30 mouse cellular contexts compared by ENCODE assay signal in the genomic region with DNA sequence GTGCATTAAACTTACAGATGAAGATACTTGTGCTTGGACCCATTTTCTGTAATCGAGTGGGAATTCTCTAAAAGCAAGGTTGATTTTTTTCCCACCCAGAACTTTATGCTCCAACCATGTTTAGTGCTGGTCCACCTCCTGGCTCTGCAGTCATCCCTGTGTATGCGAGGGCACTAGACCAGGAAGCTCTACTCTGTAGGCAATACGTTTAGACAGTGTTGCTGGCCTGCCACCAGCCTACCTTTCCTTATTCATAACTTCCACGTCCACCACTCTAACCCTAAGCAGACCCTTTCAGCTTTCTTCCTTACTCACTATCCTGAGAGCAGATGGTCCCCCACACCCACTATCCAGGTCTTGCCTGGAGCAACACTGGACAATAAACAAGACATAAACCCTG.
DNase-seq lines count a peak whose midpoint lies in the region; ATAC-seq and TF ChIP-seq lines count a peak whose summit lies in the region.
"Had no signal": no experiment of that assay in that cellular context is flagged by ENCODE, and none has a peak within 500 bp of the region (broad histone marks: within the 10 kb centered on the region; RNA-seq: fewer than 3 reads in every experiment).

No protein-coding gene starts in this region.

- 91% methylated on average over 4 of the region's 4 CpGs for WGBS in hindbrain, embryonic 10.5 days
- 95% methylated on average over 4 of the region's 4 CpGs for WGBS in hindbrain, embryonic 13.5 days
- WGBS in midbrain, embryonic 12.5 days, result 89% methylated on average over 4 of the region's 4 CpGs
- 92% methylated on average over 4 of the region's 4 CpGs for WGBS in midbrain, postnatal 0 days
- 90% methylated on average over 4 of the region's 4 CpGs for WGBS in embryonic facial prominence, embryonic 15.5 days
- WGBS in hindbrain, postnatal 0 days, result 86% methylated on average over 4 of the region's 4 CpGs

- peaks cover 4% of the 10 kb centered on the region; the same call in 1 of the 2 replicates for H3K4me1 ChIP-seq in hindbrain, embryonic 10.5 days (replicated peaks)
- no peaks in the 10 kb centered on the region for H3K4me1 ChIP-seq in hindbrain, embryonic 13.5 days (replicated peaks)
- no peaks in the 10 kb centered on the region for H3K4me1 ChIP-seq in midbrain, embryonic 12.5 days
- H3K4me1 ChIP-seq in midbrain, postnatal 0 days (ENCODE audit: insufficient read depth, low read length), result no peaks in the 10 kb centered on the region
- H3K4me1 ChIP-seq in embryonic facial prominence, embryonic 15.5 days, result no peaks in the 10 kb centered on the region; the same call in 1 of the 2 replicates
- no peaks in the 10 kb centered on the region for H3K4me1 ChIP-seq in hindbrain, postnatal 0 days (ENCODE audit: insufficient read depth, low read length)
- H3K4me1 ChIP-seq: heart, embryonic 12.5 days; liver, embryonic 13.5 days; neural tube, embryonic 12.5 days had no signal

- no peaks in the 10 kb centered on the region for H3K9me3 ChIP-seq in hindbrain, embryonic 10.5 days
- H3K9me3 ChIP-seq in hindbrain, embryonic 13.5 days, result no peaks in the 10 kb centered on the region
- no peaks in the 10 kb centered on the region for H3K9me3 ChIP-seq in midbrain, embryonic 12.5 days
- H3K9me3 ChIP-seq in midbrain, postnatal 0 days (ENCODE audit: low read length), result no peaks in the 10 kb centered on the region
- no peaks in the 10 kb centered on the region for H3K9me3 ChIP-seq in embryonic facial prominence, embryonic 15.5 days (replicated peaks)
- no peaks in the 10 kb centered on the region for H3K9me3 ChIP-seq in hindbrain, postnatal 0 days (ENCODE audit: low read length)
- H3K9me3 ChIP-seq: heart, embryonic 12.5 days; liver, embryonic 13.5 days; neural tube, embryonic 12.5 days had no signal

- no peak for DNase-seq in hindbrain, embryonic 10.5 days (ENCODE audit: low spot score)
- no peak for DNase-seq in midbrain, postnatal 0 days (ENCODE audit: low spot score)
- no peak for DNase-seq in hindbrain, postnatal 0 days (ENCODE audit: low spot score)
- DNase-seq in gastrocnemius, postnatal 10 days, result no peak
- DNase-seq: adrenal gland, adult 2 months; adrenal gland, postnatal 36 days; B cell, adult 2 months; cerebellum, adult 18-20 months; cerebellum, postnatal 10 days; gastrocnemius, adult 2 months; heart, adult 2 months; heart, postnatal 4 days; kidney, adult 18-20 months; kidney, postnatal 4 days; left cerebral cortex, postnatal 4 days; liver, embryonic 13.5 days; lung, adult 2 months; right cerebral cortex, postnatal 4 days; thymus, adult 18-20 months; thymus, postnatal 25 days had no signal

- no peak overlapping the region for H3K4me2 ChIP-seq in hindbrain, embryonic 13.5 days
- H3K4me2 ChIP-seq in midbrain, embryonic 12.5 days (replicated peaks), result no peak overlapping the region
- H3K4me2 ChIP-seq in midbrain, postnatal 0 days (ENCODE audit: low read depth, low read length, poor library complexity, severe bottlenecking), result no peak overlapping the region
- no peak overlapping the region for H3K4me2 ChIP-seq in embryonic facial prominence, embryonic 15.5 days (replicated peaks)
- H3K4me2 ChIP-seq in hindbrain, postnatal 0 days (ENCODE audit: low read depth, low read length), result no peak overlapping the region
- H3K4me2 ChIP-seq: heart, embryonic 12.5 days; liver, embryonic 13.5 days; neural tube, embryonic 12.5 days had no signal

- H3K36me3 ChIP-seq in hindbrain, embryonic 10.5 days, result no peaks in the 10 kb centered on the region
- H3K36me3 ChIP-seq in hindbrain, embryonic 13.5 days, result no peaks in the 10 kb centered on the region
- H3K36me3 ChIP-seq in midbrain, embryonic 12.5 days, result no peaks in the 10 kb centered on the region
- no peaks in the 10 kb centered on the region for H3K36me3 ChIP-seq in midbrain, postnatal 0 days (ENCODE audit: insufficient read depth, low read length)
- no peaks in the 10 kb centered on the region for H3K36me3 ChIP-seq in embryonic facial prominence, embryonic 15.5 days
- H3K36me3 ChIP-seq in hindbrain, postnatal 0 days (ENCODE audit: insufficient read depth, low read length), result no peaks in the 10 kb centered on the region
- H3K36me3 ChIP-seq: heart, embryonic 12.5 days; liver, embryonic 13.5 days; neural tube, embryonic 12.5 days had no signal

- no peak for ATAC-seq in hindbrain, embryonic 13.5 days (ENCODE audit: low FRiP score)
- peak; percentile 59 for ATAC-seq in midbrain, embryonic 12.5 days (ENCODE audit: low FRiP score, low read depth)
- no peak for ATAC-seq in midbrain, postnatal 0 days (ENCODE audit: low FRiP score)
- ATAC-seq in embryonic facial prominence, embryonic 15.5 days (ENCODE audit: insufficient number of reproducible peaks, low FRiP score, low TSS enrichment, low read depth), result no peak
- peak; percentile 35; the same call in 1 of the 2 replicates for ATAC-seq in hindbrain, postnatal 0 days
- ATAC-seq: activated CD4-positive, CD25-positive, alpha-beta regulatory T cell, adult 4 months; inflammation-experienced regulatory T-cells, adult 6 months had no signal

- peak overlapping the region; percentile 68; the same call in 1 of the 2 replicates for H3K27ac ChIP-seq in hindbrain, embryonic 10.5 days
- no peak overlapping the region for H3K27ac ChIP-seq in hindbrain, embryonic 13.5 days
- H3K27ac ChIP-seq in midbrain, embryonic 12.5 days (replicated peaks), result peak overlapping the region; percentile 40; the same call in 1 of the 2 replicates
- no peak overlapping the region; the same call in 1 of the 2 replicates for H3K27ac ChIP-seq in midbrain, postnatal 0 days (ENCODE audit: low read depth, low read length)
- H3K27ac ChIP-seq in embryonic facial prominence, embryonic 15.5 days (replicated peaks), result 0 out of 2 replicates have a peak overlapping the region, but pooled peaks have one; percentile 29
- no peak overlapping the region for H3K27ac ChIP-seq in hindbrain, postnatal 0 days
- H3K27ac ChIP-seq: gastrocnemius, adult 2 months; heart, adult 2 months; kidney, postnatal 0 days; liver, embryonic 13.5 days; macrophage; neural tube, embryonic 12.5 days; stomach, postnatal 0 days had no signal

- no peak overlapping the region for H3K4me3 ChIP-seq in hindbrain, embryonic 10.5 days
- no peak overlapping the region for H3K4me3 ChIP-seq in hindbrain, embryonic 13.5 days
- H3K4me3 ChIP-seq in midbrain, embryonic 12.5 days, result no peak overlapping the region
- H3K4me3 ChIP-seq in midbrain, postnatal 0 days (ENCODE audit: low read depth, low read length), result no peak overlapping the region
- no peak overlapping the region for H3K4me3 ChIP-seq in embryonic facial prominence, embryonic 15.5 days (replicated peaks)
- H3K4me3 ChIP-seq in hindbrain, postnatal 0 days (ENCODE audit: low read length), result no peak overlapping the region
- H3K4me3 ChIP-seq: gastrocnemius, adult 2 months; heart, adult 2 months; heart, embryonic 12.5 days; liver, embryonic 13.5 days; neural tube, embryonic 12.5 days had no signal

- no peaks in the 10 kb centered on the region for H3K27me3 ChIP-seq in hindbrain, embryonic 10.5 days (ENCODE audit: insufficient read depth, poor library complexity, severe bottlenecking)
- H3K27me3 ChIP-seq in hindbrain, embryonic 13.5 days, result no peaks in the 10 kb centered on the region
- no peaks in the 10 kb centered on the region for H3K27me3 ChIP-seq in midbrain, embryonic 12.5 days
- no peaks in the 10 kb centered on the region for H3K27me3 ChIP-seq in midbrain, postnatal 0 days (ENCODE audit: insufficient read depth, low read length)
- no peaks in the 10 kb centered on the region for H3K27me3 ChIP-seq in embryonic facial prominence, embryonic 15.5 days
- H3K27me3 ChIP-seq in hindbrain, postnatal 0 days (ENCODE audit: insufficient read depth, low read length), result no peaks in the 10 kb centered on the region
- H3K27me3 ChIP-seq: heart, embryonic 12.5 days; liver, embryonic 13.5 days; neural tube, embryonic 12.5 days had no signal

- H3K9ac ChIP-seq in hindbrain, embryonic 13.5 days, result no peak overlapping the region
- no peak overlapping the region for H3K9ac ChIP-seq in midbrain, embryonic 12.5 days (replicated peaks)
- no peak overlapping the region for H3K9ac ChIP-seq in midbrain, postnatal 0 days (replicated peaks; ENCODE audit: low read length, poor library complexity, severe bottlenecking)
- H3K9ac ChIP-seq in embryonic facial prominence, embryonic 15.5 days, result no peak overlapping the region
- H3K9ac ChIP-seq in hindbrain, postnatal 0 days (replicated peaks; ENCODE audit: low read length), result no peak overlapping the region
- H3K9ac ChIP-seq: heart, embryonic 12.5 days; liver, embryonic 13.5 days; neural tube, embryonic 12.5 days had no signal

- no peak for TF ChIP-seq CTCF in midbrain, postnatal 0 days (IDR thresholded peaks at IDR 0.05)
- no peak for TF ChIP-seq CTCF in hindbrain, postnatal 0 days (IDR thresholded peaks at IDR 0.05; ENCODE audit: low read depth)

Comparison
In these comparisons a context has a peak if more than half of its experiments do, and no peak if none do; other contexts are left out.
1. H3K27ac ChIP-seq: peak in hindbrain, embryonic 10.5 days (single experiment), midbrain, embryonic 12.5 days (single experiment) and embryonic facial prominence, embryonic 15.5 days (single experiment); none in hindbrain, embryonic 13.5 days (single experiment), midbrain, postnatal 0 days (single experiment) and hindbrain, postnatal 0 days (single experiment).
2. ATAC-seq: peak in midbrain, embryonic 12.5 days (single experiment) and hindbrain, postnatal 0 days (single experiment); none in hindbrain, embryonic 13.5 days (single experiment), midbrain, postnatal 0 days (single experiment) and embryonic facial prominence, embryonic 15.5 days (single experiment).